Mouse (Mus musculus) layer of hippocampus, adult 9-11 months (tissue): Measurements from ENCODE around the gene Stpg1.

Experiments used
- DNase-seq: peaks from one replicate; pipeline ENCODE4 v3.0.0; 2022

Stpg1 gene

DNA sequence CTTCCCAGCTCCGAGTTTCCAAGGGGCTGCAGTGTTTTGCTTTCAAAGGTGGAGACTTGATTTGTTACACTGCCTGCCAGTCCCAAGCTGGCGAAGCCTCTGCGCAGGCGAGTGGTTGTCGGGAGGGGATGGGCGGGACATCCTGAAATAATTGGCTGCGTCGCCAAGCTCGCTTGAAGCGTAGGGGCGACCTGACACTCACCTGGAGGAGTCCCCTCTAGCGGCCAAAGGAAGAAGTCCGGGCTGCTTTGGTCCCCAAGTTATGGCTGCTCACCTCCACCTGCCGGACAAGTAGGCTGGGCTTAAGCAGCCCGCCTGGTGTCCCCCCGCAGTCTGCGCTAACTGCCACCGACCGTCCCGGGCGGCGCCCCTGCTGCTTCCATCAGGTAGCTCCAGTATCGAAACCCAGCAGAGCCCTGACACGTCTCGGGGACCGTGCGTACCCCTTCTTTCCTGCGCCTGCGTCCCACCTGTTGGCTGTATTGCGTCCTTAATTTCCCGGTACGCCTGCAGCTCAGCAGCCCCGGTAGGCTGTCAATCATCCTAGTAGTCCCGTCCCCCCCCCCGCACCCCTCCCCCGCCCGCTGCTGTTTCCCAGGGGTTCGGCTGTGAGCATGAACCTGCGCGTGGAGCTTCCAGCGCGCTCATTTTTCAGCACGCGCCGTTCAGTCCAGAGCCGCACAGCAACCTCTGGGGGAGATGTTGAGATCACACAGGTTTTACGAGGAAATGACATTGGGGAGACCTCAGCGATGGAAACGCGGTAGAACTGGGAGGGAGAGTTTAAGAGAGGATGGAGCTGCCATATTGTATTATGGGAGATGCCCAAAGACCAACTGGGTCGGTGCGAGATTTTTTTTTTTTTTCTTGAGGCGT, at the start of gene Stpg1, which contains the start of gene Nipal3:
Stpg1 (plus strand) TSS at position 270 of the 876 bp plus-strand sequence.
Nipal3 (minus strand) TSS at position 518 of the 876 bp plus-strand sequence.
- DNase-seq = peak; percentile 92

GRCm38 (mm10) chr4:135451360-135452015, 43.1 kb upstream of the Stpg1 start:
- no peak for DNase-seq

- no peak for DNase-seq
These were observed 41.4 kb upstream of the Stpg1 start for GRCm38 (mm10) chr4:135453164-135453563.

DNA sequence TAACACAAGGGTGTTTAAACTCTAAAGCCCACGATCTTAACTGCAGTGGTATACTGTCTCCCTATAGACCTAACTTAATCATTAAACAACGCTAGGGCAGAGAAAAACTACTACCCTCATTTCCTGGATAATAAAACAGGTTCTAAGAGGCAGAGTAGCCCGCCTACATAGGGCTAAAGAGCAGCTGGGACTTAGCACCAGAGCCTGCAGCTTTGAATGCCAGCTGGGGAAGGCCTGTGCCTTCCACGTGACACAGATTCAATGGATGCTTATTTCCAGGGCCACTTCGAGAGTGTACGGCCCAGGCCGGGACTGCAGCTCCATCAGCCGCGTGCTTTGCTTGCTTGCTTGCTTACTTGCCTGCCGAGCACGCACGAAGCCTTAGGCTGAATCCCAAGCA, 41.0 kb upstream of the Stpg1 start:
- peak; percentile 23 for DNase-seq

- no peak for DNase-seq
These were observed 31.2 kb upstream of the Stpg1 start for GRCm38 (mm10) chr4:135463406-135463805.

GRCm38 (mm10) chr4:135477851-135478250, 16.7 kb upstream of the Stpg1 start:
- DNase-seq = no peak

- DNase-seq = no peak
These were observed 14.2 kb upstream of the Stpg1 start for GRCm38 (mm10) chr4:135480370-135480769.

DNA sequence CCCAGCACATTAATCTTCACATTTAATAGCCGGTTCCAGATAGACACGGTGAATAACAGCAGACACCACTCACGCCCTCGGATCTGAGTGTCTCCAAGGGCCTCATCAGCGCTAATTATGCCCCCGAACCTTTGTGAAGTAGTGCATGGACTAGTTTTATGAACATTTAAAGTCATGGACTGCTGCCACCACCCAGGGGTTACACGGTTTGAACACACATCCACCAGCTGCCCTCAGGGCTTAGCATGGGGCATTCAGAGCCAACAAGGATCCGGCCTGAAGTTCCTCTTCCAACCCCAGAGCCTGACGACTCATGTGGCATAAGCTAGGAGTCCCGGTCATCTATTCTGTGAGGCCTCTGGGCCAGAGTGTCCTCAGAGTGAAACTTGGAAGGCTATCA, 9.5 kb upstream of the Stpg1 start:
- no peak for DNase-seq

DNA sequence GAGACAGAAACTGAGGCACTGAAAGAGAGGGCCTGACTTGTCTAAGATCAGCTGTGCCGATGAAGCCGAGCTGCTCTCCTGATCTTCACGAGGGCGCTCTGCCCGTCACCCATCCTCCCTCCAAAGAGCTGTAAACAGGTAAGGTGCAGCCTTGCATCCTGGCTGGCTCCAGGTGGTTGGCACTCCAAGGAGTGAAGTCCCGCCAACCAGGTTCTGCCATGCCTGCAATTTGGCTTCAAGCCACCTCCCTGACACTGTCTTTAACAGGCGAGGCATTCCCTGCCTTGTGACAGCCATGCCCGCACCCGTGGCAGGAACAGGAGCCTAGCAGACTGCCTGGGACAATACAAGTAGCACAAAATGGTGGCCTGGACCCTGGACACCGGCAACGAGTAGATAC, 8.2 kb upstream of the Stpg1 start:
- DNase-seq = no peak

DNA sequence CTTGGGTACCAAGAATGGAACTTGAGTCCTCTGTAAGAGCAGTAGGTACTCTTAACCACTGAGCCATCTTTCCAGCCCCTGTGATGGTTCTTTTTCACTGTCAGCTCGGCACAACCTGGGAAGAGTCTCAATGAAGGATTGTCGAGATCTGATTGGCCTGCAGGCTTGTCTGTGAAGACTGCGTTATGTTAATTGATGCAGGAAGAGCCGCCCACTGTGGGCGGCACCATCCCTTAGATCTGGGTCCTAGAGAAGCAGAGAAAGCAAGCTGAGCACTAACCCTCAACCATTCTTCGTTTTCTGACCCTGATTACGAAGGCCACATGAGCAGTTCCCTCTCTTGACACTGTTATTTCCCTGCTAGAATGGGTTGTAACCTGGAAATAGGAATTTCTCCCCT, 5.3 kb upstream of the Stpg1 start:
- no peak for DNase-seq

GRCm38 (mm10) chr4:135493271-135493670, 1.3 kb upstream of the Stpg1 start:
- no peak for DNase-seq

- DNase-seq = peak; percentile 35
These were observed 684 bp upstream of the Stpg1 start for GRCm38 (mm10) chr4:135493691-135494520.

GRCm38 (mm10) chr4:135495397-135495791, 804 bp downstream of the Stpg1 start:
- no peak for DNase-seq

DNA sequence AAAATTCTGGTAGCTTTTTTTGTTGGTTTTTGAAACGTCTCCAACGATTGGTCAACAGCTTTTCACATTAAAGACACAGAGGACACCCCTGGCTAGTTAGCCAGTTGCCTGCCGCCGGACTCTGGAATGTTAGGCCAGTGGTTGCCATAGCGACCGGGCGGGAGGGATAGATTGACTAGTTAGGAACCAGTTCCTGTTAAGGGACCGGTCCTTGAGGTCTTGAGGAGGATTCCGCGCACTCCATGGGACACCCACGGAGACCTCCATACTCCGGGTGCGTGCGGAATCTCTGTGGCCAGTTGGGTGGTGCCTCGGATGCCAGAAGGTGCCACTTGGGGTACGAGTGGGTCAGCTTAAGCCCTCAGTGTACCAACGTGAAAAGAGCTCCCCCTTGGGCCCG, 1.2 kb downstream of the Stpg1 start:
- peak; percentile 40 for DNase-seq

DNA sequence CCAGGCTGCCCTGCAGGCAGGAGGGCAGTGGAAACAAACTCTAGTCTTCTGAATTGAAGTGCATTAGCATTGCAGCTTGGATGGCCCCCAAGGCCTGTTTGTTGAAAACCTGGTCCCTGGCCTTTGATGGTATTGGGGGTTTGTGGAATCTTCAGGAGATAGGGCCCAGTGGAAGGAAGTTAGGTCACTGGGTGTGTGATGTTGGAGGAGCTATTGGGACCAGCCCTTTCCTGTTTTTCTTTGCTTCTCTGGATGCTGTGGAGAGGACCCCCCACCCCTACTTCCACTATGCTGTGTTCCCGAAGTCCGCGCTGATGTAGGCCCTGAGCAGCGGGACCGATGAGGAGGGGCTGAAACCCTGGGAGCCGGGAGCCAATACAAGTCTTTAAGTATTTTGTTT, 3.5 kb downstream of the Stpg1 start:
- DNase-seq = no peak

- DNase-seq = no peak
These were observed 5.2 kb downstream of the Stpg1 start for GRCm38 (mm10) chr4:135499831-135500230.

- DNase-seq = no peak
These were observed 7.0 kb downstream of the Stpg1 start for GRCm38 (mm10) chr4:135501587-135501986.

- DNase-seq = no peak
These were observed 11.2 kb downstream of the Stpg1 start for GRCm38 (mm10) chr4:135505794-135506193.

DNA sequence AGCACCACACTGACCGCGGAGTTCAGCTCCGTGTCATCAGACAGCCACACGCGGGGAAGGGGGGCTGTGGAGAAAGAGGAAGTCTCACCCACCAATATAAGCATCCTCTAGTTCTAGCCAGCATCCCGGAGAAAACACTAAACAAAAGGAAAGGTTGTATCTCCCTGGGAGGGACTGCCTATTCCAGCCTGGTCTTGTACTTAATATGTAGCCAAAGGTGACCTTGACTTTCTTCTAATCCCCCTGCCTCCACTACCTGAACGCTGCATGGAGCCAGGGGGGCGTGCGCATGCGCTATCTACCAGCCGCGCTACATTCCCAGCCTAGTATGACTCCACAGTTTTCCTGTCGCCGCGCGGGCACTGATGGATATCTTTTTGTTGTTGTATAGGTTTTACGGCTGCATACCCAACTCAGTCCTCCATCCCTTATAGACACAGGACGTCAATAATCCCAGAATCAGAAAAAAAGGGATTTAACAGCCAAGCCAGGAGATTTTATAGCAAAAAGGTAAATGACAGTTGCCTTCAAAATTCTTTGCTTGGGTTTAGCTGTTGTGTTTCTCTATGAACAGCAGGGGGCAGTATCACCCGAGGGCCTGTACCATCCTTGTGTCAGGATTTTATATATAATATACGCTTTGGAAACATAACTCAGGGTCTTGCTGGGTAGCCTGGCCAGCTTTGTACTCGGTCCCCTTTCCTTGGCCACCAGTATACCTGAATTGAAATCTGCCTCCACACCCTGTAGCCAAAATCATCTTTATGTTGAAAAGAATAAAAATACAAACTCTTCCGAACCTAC, 13.2 kb downstream of the Stpg1 start:
- peak; percentile 59 for DNase-seq

- DNase-seq = peak; percentile 58
These were observed 13.9 kb downstream of the Stpg1 start for GRCm38 (mm10) chr4:135508419-135509039.

GRCm38 (mm10) chr4:135509515-135509914, 14.9 kb downstream of the Stpg1 start:
- no peak for DNase-seq

DNA sequence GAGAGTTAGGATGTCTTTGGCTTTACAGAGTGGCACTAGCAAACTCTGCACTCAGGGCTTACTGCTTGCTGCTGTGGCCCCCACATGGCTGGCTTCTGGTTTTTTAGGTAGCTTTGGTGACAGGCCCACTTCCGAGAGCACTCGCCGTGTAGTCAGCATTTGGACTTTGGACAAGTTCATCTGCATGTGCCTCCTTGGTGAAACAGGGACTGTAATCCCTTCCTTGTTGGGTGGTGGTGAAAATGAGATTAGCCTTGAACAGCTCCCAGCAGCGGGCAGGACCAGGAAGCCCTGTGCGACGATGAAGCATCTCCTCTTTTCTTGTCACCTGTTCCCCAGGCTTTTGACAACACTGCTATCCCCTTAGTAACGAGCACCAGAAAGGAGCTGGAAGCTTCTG, 19.3 kb downstream of the Stpg1 start:
- no peak for DNase-seq
